ENCODE assay signal across 8 mouse cellular contexts in genomic region chr5:115155831-115156230, GRCm38 (mm10). TPM values are rescaled to one million over a fixed set of nuclear protein-coding genes. Genes with fewer than 3 reads are reported as not detected.
DNase-seq lines count a peak whose midpoint lies in the region; ATAC-seq and TF ChIP-seq lines count a peak whose summit lies in the region.

No protein-coding gene starts in this region.

- WGBS in spleen, adult 2 months = 3% methylated on average over 5 of the region's 5 CpGs
- WGBS in forebrain, embryonic 15.5 days = 38% methylated on average over 5 of the region's 5 CpGs
- WGBS in midbrain, embryonic 10.5 days = 68% methylated on average over 5 of the region's 5 CpGs

- H3K36me3 ChIP-seq in spleen, adult 2 months (ENCODE audit: control insufficient read depth, insufficient read depth, low read length) = no peaks in the 10 kb centered on the region
- peaks cover 1% of the 10 kb centered on the region for H3K36me3 ChIP-seq in forebrain, embryonic 15.5 days
- peaks cover 35% of the 10 kb centered on the region for H3K36me3 ChIP-seq in midbrain, embryonic 10.5 days

- H3K9ac ChIP-seq in forebrain, embryonic 15.5 days (replicated peaks) = peak overlapping the region; percentile 29; the same call in 1 of the 2 replicates

- H3K4me3 ChIP-seq in spleen, adult 2 months (ENCODE audit: extremely low read depth, insufficient read depth, insufficient read length) = peak overlapping the region; percentile 37; the same call in 1 of the 2 replicates
- H3K4me3 ChIP-seq in forebrain, embryonic 15.5 days = 0 out of 2 replicates have a peak overlapping the region, but pooled peaks have one; percentile 3
- peak overlapping the region; percentile 93 for H3K4me3 ChIP-seq in midbrain, embryonic 10.5 days

- no peak for TF ChIP-seq CTCF in spleen, adult 2 months (IDR thresholded peaks at IDR 0.05; ENCODE audit: extremely low read depth, insufficient read depth, insufficient read length, insufficient replicate concordance)

- H3K4me1 ChIP-seq in spleen, adult 2 months (ENCODE audit: control insufficient read depth, insufficient read depth, insufficient read length) = peaks cover 21% of the 10 kb centered on the region; the same call in 1 of the 2 replicates
- H3K4me1 ChIP-seq in forebrain, embryonic 15.5 days = peaks cover 44% of the 10 kb centered on the region
- peaks cover 68% of the 10 kb centered on the region for H3K4me1 ChIP-seq in midbrain, embryonic 10.5 days

- no peaks in the 10 kb centered on the region for H3K9me3 ChIP-seq in forebrain, embryonic 15.5 days
- H3K9me3 ChIP-seq in midbrain, embryonic 10.5 days (replicated peaks) = no peaks in the 10 kb centered on the region

- DNase-seq in spleen, adult 2 months (ENCODE audit: low read depth in 1 of 2, low spot score in 2 of 2) = peak in 1 of 2 experiments; percentile 58
- no peak for DNase-seq in spleen, adult 12 weeks (ENCODE audit: low spot score)
- peak; percentile 73 for DNase-seq in kidney, postnatal 10 days
- DNase-seq in midbrain, embryonic 10.5 days (ENCODE audit: low spot score) = no peak
- no peak for DNase-seq in right cerebral cortex, adult 2 months (ENCODE audit: low spot score in 2 of 2)
- no peak for DNase-seq in testis, postnatal 10 days (ENCODE audit: low spot score)

- H3K27me3 ChIP-seq in spleen, adult 2 months (ENCODE audit: control insufficient read depth, insufficient read depth, low read length) = no peaks in the 10 kb centered on the region
- no peaks in the 10 kb centered on the region for H3K27me3 ChIP-seq in forebrain, embryonic 15.5 days
- H3K27me3 ChIP-seq in midbrain, embryonic 10.5 days (ENCODE audit: low read depth, poor library complexity, severe bottlenecking) = no peaks in the 10 kb centered on the region

- H3K27ac ChIP-seq in spleen, adult 2 months (ENCODE audit: insufficient read depth, low read length) = peak overlapping the region; percentile 84
- no peak overlapping the region for H3K27ac ChIP-seq in forebrain, embryonic 15.5 days (replicated peaks)
- H3K27ac ChIP-seq in midbrain, embryonic 10.5 days (replicated peaks) = 0 out of 2 replicates have a peak overlapping the region, but pooled peaks have one; percentile 49

- ATAC-seq in forebrain, embryonic 15.5 days (replicated peaks) = no peak
- ATAC-seq in megakaryocyte-erythroid progenitor cell, adult 5-6 weeks (replicated peaks; ENCODE audit: low FRiP score, low TSS enrichment, poor library complexity, severe bottlenecking) = no peak; the same call in 1 of the 2 replicates

- TF ChIP-seq POLR2A in spleen, adult 2 months (IDR thresholded peaks at IDR 0.05; ENCODE audit: low read depth, low read length) = no peak

- peak overlapping the region; percentile 93 for H3K4me2 ChIP-seq in forebrain, embryonic 15.5 days (replicated peaks)

RNA-seq across cellular contexts. Expression of gene Mlec, which starts 2.1 kb away (rescaled TPM):
- 39.1 and 44.0 TPM in 2 replicates for polyA plus RNA-seq in spleen, adult 2 months (2012; rRNA removed)
- 22.7 and 27.7 TPM in 2 replicates for polyA plus RNA-seq in forebrain, embryonic 15.5 days (2015; fragmentation: Nextera tagmentation; extraction: Ambion mirVana)
- 56.5 and 69.5 TPM in 2 replicates for polyA plus RNA-seq in midbrain, embryonic 10.5 days (2016; fragmentation: Nextera tagmentation; extraction: Ambion mirVana)
- 86.1 and 86.4 TPM in 2 replicates for total RNA-seq in megakaryocyte-erythroid progenitor cell, adult 5-6 weeks (2014; fragmentation: Nextera tagmentation)
- 101 and 113 TPM in 2 replicates for total RNA-seq in megakaryocyte-erythroid progenitor cell, adult 5-6 weeks (2017)

RNA-seq across cellular contexts. Expression of gene Unc119b, which starts 21.1 kb away (rescaled TPM):
- polyA plus RNA-seq in spleen, adult 2 months (2012; rRNA removed) = 38.7 and 44.4 TPM in 2 replicates
- 44.4 and 46.2 TPM in 2 replicates for polyA plus RNA-seq in forebrain, embryonic 15.5 days (2015; fragmentation: Nextera tagmentation; extraction: Ambion mirVana)
- 66.7 and 68.7 TPM in 2 replicates for polyA plus RNA-seq in midbrain, embryonic 10.5 days (2016; fragmentation: Nextera tagmentation; extraction: Ambion mirVana)
- 13.8 and 15.5 TPM in 2 replicates for total RNA-seq in megakaryocyte-erythroid progenitor cell, adult 5-6 weeks (2014; fragmentation: Nextera tagmentation)
- total RNA-seq in megakaryocyte-erythroid progenitor cell, adult 5-6 weeks (2017) = 7.1 and 12.7 TPM in 2 replicates

RNA-seq across cellular contexts. Expression of gene Acads, which starts 36.7 kb away (rescaled TPM):
- 30.6 and 33.4 TPM in 2 replicates for polyA plus RNA-seq in spleen, adult 2 months (2012; rRNA removed)
- polyA plus RNA-seq in forebrain, embryonic 15.5 days (2015; fragmentation: Nextera tagmentation; extraction: Ambion mirVana) = 22.3 and 24.1 TPM in 2 replicates
- 60.0 and 65.2 TPM in 2 replicates for polyA plus RNA-seq in midbrain, embryonic 10.5 days (2016; fragmentation: Nextera tagmentation; extraction: Ambion mirVana)
- 39.6 and 50.3 TPM in 2 replicates for total RNA-seq in megakaryocyte-erythroid progenitor cell, adult 5-6 weeks (2014; fragmentation: Nextera tagmentation)
- total RNA-seq in megakaryocyte-erythroid progenitor cell, adult 5-6 weeks (2017) = 19.2 and 24.8 TPM in 2 replicates

RNA-seq across cellular contexts. Expression of gene Cabp1, which starts 38.4 kb away (rescaled TPM):
- polyA plus RNA-seq in spleen, adult 2 months (2012; rRNA removed) = 0.72 and 1.5 TPM in 2 replicates
- polyA plus RNA-seq in forebrain, embryonic 15.5 days (2015; fragmentation: Nextera tagmentation; extraction: Ambion mirVana) = 9.2 and 9.8 TPM in 2 replicates
- polyA plus RNA-seq in midbrain, embryonic 10.5 days (2016; fragmentation: Nextera tagmentation; extraction: Ambion mirVana) = 1.2 and 1.3 TPM in 2 replicates
- total RNA-seq in megakaryocyte-erythroid progenitor cell, adult 5-6 weeks (2014; fragmentation: Nextera tagmentation) = not detected in 2 replicates
- not detected in 2 replicates for total RNA-seq in megakaryocyte-erythroid progenitor cell, adult 5-6 weeks (2017)

RNA-seq across cellular contexts. Expression of gene Gm10401, which starts 57.7 kb away (rescaled TPM):
- not detected in 2 replicates for polyA plus RNA-seq in spleen, adult 2 months (2012; rRNA removed)
- 34.6 and 35.0 TPM in 2 replicates for polyA plus RNA-seq in forebrain, embryonic 15.5 days (2015; fragmentation: Nextera tagmentation; extraction: Ambion mirVana)
- 23.5 and 25.4 TPM in 2 replicates for polyA plus RNA-seq in midbrain, embryonic 10.5 days (2016; fragmentation: Nextera tagmentation; extraction: Ambion mirVana)
- not detected in 2 replicates for total RNA-seq in megakaryocyte-erythroid progenitor cell, adult 5-6 weeks (2014; fragmentation: Nextera tagmentation)
- total RNA-seq in megakaryocyte-erythroid progenitor cell, adult 5-6 weeks (2017) = 6.0 TPM in 1 of 2 replicates, not detected in the other

Comparison
In these comparisons a context has a peak if more than half of its experiments do, and no peak if none do; other contexts are left out.
1. H3K4me3 ChIP-seq: peak in every context shown above with its lines; median percentile 93 in midbrain, embryonic 10.5 days; 37 in spleen, adult 2 months; 3 in forebrain, embryonic 15.5 days.